Mouse (Mus musculus) testis, postnatal 14 days (tissue): ENCODE results near the gene Znrf4.

Experiments
- DNase-seq: peaks from one replicate; pipeline ENCODE4 v3.0.0; 2021; ENCODE audit warnings: low spot score

Znrf4 gene

DNA sequence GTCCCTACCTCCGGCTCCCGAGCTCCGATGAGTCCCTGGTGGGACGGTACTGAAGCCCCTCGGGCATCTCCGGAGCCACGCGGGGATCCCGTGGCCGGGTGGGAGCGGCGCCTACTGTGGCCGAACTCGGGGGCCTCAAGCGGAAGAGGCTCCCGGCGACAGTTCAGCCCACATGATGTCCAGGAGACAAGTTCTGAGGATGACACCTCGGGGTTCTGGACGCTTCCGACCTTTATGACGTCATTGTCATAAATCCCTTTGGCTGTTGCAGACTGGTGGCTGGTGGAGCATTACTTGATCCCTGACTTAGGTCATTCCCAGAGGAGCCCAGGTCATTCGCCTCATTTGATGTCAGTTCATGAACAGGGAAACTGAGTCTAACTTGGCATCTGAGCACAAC lies at the start of gene Znrf4:
Gene Znrf4, minus strand, starts transcription at position 122 of the 400 bp plus-strand sequence.
- no peak for DNase-seq

GRCm38 (mm10) chr17:56561866-56562265 lies 49.6 kb upstream of the Znrf4 start:
- DNase-seq: no peak

DNA sequence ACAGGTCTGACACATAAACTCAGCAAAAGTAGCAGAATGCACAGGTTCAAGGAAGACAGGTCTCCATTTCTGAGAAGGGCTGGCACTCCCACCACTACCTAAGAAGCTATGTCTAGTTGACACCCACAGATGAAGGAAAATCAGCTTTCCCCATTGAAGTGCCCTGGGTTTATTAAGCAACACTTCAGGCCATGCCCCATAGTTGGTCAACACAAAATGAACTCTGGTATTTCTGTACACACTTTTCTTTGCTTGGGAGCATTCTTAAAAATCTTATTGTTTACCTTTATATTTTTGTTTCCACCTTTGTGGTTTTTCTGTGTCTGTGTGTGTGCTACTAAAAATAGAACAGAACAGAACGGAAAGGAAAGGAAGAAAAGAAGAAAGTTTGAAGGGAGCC lies 47.9 kb upstream of the Znrf4 start:
- DNase-seq: no peak

GRCm38 (mm10) chr17:56559386-56559785 lies 47.2 kb upstream of the Znrf4 start:
- DNase-seq: no peak

DNA sequence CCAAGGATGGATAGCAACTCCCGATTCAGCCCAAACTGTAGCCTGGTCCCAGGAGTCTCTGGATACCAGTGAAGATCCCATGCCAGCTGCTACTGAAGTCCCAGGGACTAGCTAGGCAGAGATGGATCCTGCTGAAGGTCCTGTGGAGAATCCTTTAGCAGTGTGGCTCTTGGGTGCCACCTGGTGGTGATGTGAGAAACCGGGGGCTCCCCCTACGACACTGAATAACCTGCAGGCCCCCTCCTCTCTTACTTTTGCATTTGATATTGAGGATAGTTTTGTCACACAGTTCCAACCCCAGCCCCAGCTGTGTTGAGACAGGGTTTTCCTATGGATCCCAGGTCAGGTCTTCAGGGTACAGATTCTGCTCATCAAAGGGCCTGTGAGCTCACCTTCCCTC lies 46.2 kb upstream of the Znrf4 start:
- DNase-seq: no peak

DNA sequence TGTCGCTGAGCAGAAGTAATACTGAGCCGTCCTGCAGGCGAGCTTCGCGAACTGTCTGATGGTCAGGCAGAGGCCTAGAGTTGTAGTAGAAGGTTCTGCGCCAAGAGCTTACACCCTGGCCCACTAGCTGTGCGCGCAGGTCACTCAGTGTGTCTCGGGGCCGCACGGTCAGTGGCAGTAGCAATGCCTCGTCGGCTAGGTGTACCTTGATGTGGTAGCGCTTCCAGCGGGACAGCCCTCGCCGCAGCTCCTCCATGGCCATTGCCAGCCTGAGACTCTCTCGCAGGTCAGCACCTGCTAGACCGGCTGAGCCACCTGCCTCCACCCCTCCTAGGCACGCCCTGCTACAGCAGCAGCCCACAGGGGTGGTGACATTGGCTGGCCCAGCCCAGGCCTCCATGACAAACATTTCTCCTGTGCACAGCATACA lies 41.9 kb upstream of the Znrf4 start, which contains the start of gene Gm20219:
Gene Gm20219, minus strand, starts transcription at position 266 of the 430 bp plus-strand sequence.
- DNase-seq: no peak

DNA sequence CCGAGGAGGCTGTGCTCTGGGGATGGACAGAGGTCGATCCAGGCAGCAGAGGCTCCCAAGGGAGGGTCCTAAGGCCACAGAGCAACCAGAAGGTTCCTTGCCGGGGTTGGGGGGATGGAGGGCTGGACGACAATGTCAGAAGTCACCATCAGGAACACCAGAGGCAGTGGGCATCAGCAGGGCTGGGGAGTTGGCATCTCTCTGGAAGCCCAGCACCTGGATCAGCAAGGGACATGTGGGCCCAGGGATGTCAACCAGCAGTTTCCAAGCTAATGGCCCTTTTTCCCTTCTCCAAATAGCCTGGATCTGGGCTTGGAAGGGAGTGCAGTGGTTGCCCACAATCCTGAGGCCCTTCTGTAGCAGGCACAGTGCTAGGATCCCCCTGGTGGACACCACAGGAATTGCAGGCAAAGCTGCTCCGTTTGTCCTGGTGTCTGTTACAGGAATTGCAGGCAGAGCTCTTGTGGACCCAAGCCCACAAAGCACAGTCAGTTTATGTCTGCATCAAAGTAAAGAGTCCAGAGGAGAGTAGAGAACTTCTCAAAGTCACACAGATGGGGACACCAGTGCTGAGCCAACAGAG lies 40.6 kb upstream of the Znrf4 start:
- peak; percentile 63 for DNase-seq

DNA sequence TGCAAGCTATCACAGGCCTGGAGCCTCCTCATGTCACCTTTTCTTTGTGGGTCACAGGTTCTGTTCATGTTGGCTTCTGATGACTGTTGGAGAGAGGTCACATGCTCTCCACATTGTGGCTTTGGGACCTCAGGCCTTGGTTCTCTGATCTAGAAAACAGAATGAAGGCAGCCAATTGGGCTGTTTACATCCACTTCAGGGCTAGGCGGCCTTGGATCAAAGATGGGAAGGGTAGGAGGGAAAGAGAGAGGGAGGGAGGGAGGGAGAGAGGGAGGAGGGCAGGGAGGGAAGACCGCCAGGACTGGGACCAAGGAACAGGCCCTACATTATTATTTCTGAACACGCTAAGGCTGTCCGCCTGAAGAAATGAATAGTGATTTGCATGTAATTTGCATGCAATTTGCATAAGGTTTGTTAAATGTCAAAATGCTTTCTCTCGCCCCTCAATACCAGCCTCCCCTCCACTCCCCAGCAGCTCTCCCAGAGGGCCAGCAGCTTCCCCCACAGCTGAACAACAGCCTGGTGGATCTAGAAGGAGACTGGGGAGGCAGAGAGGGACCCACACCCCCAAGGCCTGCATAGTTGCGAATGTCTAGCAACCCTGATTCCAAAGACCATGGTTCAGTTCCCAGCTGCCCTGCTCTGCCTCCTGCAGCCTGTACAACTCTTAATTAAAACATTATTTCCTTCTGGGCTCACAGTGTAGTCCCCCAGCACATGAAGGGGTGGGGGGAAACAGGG lies 39.8 kb upstream of the Znrf4 start:
- DNase-seq: no peak

GRCm38 (mm10) chr17:56550784-56551475 lies 38.7 kb upstream of the Znrf4 start:
- DNase-seq: no peak

GRCm38 (mm10) chr17:56548605-56549105 lies 36.4 kb upstream of the Znrf4 start:
- no peak for DNase-seq

GRCm38 (mm10) chr17:56547846-56548604 lies 35.8 kb upstream of the Znrf4 start:
- no peak for DNase-seq

DNA sequence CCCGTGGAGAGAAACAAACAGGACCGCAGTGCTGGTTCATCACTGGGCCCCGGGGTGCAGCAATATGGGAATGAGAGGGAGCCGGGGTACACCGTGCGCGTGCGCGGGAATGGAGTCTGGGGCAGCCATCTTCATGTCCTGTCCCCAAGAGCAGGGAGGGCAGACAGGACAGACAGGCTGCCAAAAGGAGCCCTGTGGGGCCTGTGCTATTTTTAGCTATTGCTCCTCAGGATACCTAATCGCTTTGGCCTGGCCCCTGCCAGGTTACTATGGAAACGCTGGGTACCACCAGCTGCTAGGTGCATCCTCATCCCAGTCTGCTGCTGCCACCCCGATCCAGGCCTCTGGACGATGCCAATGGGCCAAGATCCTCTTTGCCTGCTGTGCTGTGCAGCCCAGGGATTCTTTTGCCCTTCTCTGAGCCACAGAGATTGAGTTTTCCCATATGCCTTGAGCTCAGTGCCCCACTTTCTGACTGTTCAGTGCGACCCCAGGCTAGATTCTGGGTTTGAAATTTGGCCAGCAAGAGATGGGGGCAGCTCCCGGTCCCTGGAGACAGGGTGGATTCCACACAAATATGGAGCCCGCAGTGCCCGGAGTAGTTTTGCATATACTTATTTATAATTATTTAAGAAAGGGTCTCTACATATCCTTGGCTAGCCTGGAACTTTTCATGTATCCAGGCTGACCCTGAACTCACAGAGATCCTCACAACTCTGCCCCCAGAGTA lies 35.0 kb upstream of the Znrf4 start:
- no peak for DNase-seq

GRCm38 (mm10) chr17:56546576-56546975 lies 34.3 kb upstream of the Znrf4 start:
- no peak for DNase-seq

- no peak for DNase-seq
Measured at GRCm38 (mm10) chr17:56545945-56546344, 33.7 kb upstream of the Znrf4 start.

- DNase-seq: no peak
Measured at GRCm38 (mm10) chr17:56544699-56545387, 32.6 kb upstream of the Znrf4 start.

DNA sequence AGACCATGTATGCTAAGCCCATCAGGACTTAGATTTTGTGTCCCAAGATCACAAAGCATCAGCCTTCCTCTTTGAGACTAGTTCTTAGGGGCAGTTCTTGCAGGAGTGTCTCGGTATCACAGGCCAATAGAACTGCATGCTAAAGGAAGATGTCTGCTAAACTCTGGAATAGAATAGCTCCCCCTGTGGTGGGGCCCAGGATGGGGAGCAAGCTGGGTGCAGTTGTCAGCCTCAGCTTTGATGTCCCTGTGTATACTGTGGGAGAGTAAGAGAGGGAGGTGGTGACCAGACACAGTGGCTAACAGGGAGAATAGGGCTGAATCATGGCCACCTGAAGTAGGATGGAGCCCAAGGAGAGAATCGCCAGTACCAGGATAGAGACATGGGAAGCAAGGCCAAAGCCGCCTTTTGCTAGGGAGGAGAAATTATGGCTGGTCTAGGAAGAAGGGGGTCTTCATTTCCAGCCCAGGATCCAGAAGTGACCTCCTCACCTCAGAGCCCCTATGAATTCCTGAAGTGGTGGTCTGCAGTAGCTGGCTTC lies 31.5 kb upstream of the Znrf4 start:
- DNase-seq: no peak

GRCm38 (mm10) chr17:56542736-56543135 lies 30.5 kb upstream of the Znrf4 start:
- no peak for DNase-seq

GRCm38 (mm10) chr17:56540562-56540975 lies 28.3 kb upstream of the Znrf4 start:
- no peak for DNase-seq

- DNase-seq: no peak
Measured at GRCm38 (mm10) chr17:56537912-56538311, 25.7 kb upstream of the Znrf4 start.

GRCm38 (mm10) chr17:56536874-56537273 lies 24.6 kb upstream of the Znrf4 start:
- DNase-seq: no peak

- DNase-seq: no peak
Measured at GRCm38 (mm10) chr17:56536192-56536591, 24.0 kb upstream of the Znrf4 start.
